24 mouse cellular contexts compared by ENCODE assay signal in the genomic region with DNA sequence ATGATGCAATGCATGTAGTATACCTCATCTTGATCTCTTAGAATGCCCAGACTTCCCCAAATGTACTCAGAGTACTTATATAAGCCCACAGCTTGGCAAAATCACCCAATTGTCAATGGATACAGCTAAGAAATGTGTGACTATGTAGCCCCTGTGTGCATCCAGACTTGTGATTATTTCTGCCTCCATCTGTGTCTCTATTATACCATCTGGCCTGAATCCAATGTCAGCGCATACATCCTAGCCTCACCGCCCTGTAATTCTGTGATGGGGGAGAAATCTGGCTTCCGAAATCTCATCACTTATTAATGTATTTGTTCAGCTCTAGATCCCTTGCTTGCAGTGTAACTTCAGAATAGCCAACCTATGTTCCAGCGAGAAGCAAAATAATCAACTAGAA. TPM values are rescaled to one million over a fixed set of nuclear protein-coding genes. Genes with fewer than 3 reads are reported as not detected.
DNase-seq lines count a peak whose midpoint lies in the region; ATAC-seq and TF ChIP-seq lines count a peak whose summit lies in the region.
"Had no signal": no experiment of that assay in that cellular context is flagged by ENCODE, and none has a peak within 500 bp of the region (broad histone marks: within the 10 kb centered on the region; RNA-seq: fewer than 3 reads in every experiment).

No protein-coding gene starts in this region.

- TF ChIP-seq EP300 in heart, adult 2 months (IDR thresholded peaks at IDR 0.05; ENCODE audit: insufficient read depth, low read depth, low read length): no peak
- no peak for TF ChIP-seq EP300 in lung, postnatal 0 days (IDR thresholded peaks at IDR 0.05)

- H3K79me2 ChIP-seq in heart, adult 2 months (replicated peaks; ENCODE audit: control insufficient read depth, insufficient read depth, low read length): no peaks in the 10 kb centered on the region

- TF ChIP-seq POLR2A in heart, adult 2 months (IDR thresholded peaks at IDR 0.05; ENCODE audit: insufficient read depth, low read depth, low read length): no peak

- no peak overlapping the region for H3K9ac ChIP-seq in forebrain, embryonic 13.5 days
- H3K9ac ChIP-seq in forebrain, embryonic 12.5 days: no peak overlapping the region
- no peak overlapping the region for H3K9ac ChIP-seq in forebrain, embryonic 16.5 days (replicated peaks; ENCODE audit: low read depth, low read length)
- H3K9ac ChIP-seq in forebrain, embryonic 11.5 days (ENCODE audit: low read length): no peak overlapping the region
- no peak overlapping the region for H3K9ac ChIP-seq in heart, adult 2 months (ENCODE audit: low read depth, low read length)
- H3K9ac ChIP-seq in lung, postnatal 0 days (replicated peaks; ENCODE audit: low read depth): no peak overlapping the region
- H3K9ac ChIP-seq: embryonic facial prominence, embryonic 12.5 days had no signal

- intact Hi-C loops in heart, adult 2 months (cut with DNase I): no loop called here

- 84% methylated on average over 4 of the region's 4 CpGs for WGBS in forebrain, embryonic 13.5 days
- WGBS in forebrain, embryonic 12.5 days: 85% methylated on average over 4 of the region's 4 CpGs
- 63% methylated on average over 4 of the region's 4 CpGs for WGBS in forebrain, embryonic 16.5 days
- 95% methylated on average over 4 of the region's 4 CpGs for WGBS in forebrain, embryonic 11.5 days
- WGBS in heart, adult 2 months: 90% methylated on average over 4 of the region's 4 CpGs
- WGBS in lung, postnatal 0 days: 88% methylated on average over 4 of the region's 4 CpGs

- H3K4me3 ChIP-seq in forebrain, embryonic 13.5 days: no peak overlapping the region
- no peak overlapping the region for H3K4me3 ChIP-seq in forebrain, embryonic 12.5 days (replicated peaks)
- H3K4me3 ChIP-seq in forebrain, embryonic 16.5 days (replicated peaks; ENCODE audit: low read length): no peak overlapping the region
- H3K4me3 ChIP-seq in forebrain, embryonic 11.5 days (ENCODE audit: low read depth, low read length): no peak overlapping the region
- no peak overlapping the region for H3K4me3 ChIP-seq in heart, adult 2 months
- H3K4me3 ChIP-seq in lung, postnatal 0 days (ENCODE audit: low read depth, low read length): no peak overlapping the region
- H3K4me3 ChIP-seq: embryonic facial prominence, embryonic 10.5 days; embryonic facial prominence, embryonic 12.5 days had no signal

- no peak for DNase-seq in forebrain, embryonic 11.5 days (ENCODE audit: low spot score)
- DNase-seq in heart, adult 11 months: peak; percentile 62
- no peak for DNase-seq in heart, adult 2 months
- DNase-seq in brain, adult 2 months (ENCODE audit: low read depth, low spot score): peak; percentile 6
- DNase-seq in lung, postnatal 0 days (ENCODE audit: low spot score): no peak
- DNase-seq: adrenal gland, adult 8-10 months; adrenal gland, postnatal 14 days; adrenal gland, postnatal 36 days; B cell, adult 2 months; cerebellum, adult 11-12 months; cerebellum, adult 2 months; cerebellum, adult 9-10 months; cerebellum, postnatal 10 days; cerebellum, postnatal 25 days had no signal

- H3K4me1 ChIP-seq in forebrain, embryonic 13.5 days: no peaks in the 10 kb centered on the region
- no peaks in the 10 kb centered on the region for H3K4me1 ChIP-seq in forebrain, embryonic 12.5 days
- H3K4me1 ChIP-seq in forebrain, embryonic 16.5 days (replicated peaks; ENCODE audit: control insufficient read depth, insufficient read depth, low read length): no peaks in the 10 kb centered on the region
- H3K4me1 ChIP-seq in forebrain, embryonic 11.5 days (replicated peaks; ENCODE audit: control insufficient read depth, insufficient read depth, low read length): no peaks in the 10 kb centered on the region
- H3K4me1 ChIP-seq in heart, adult 2 months (ENCODE audit: control insufficient read depth, insufficient read depth, low read length): peaks cover 5% of the 10 kb centered on the region
- H3K4me1 ChIP-seq in lung, postnatal 0 days (ENCODE audit: insufficient read depth, low read depth, low read length): no peaks in the 10 kb centered on the region
- H3K4me1 ChIP-seq: embryonic facial prominence, embryonic 10.5 days; embryonic facial prominence, embryonic 12.5 days had no signal

- H3K36me3 ChIP-seq in forebrain, embryonic 13.5 days (ENCODE audit: poor library complexity, severe bottlenecking): no peaks in the 10 kb centered on the region
- H3K36me3 ChIP-seq in forebrain, embryonic 12.5 days (replicated peaks): no peaks in the 10 kb centered on the region
- no peaks in the 10 kb centered on the region for H3K36me3 ChIP-seq in forebrain, embryonic 16.5 days (ENCODE audit: control insufficient read depth, insufficient read depth)
- H3K36me3 ChIP-seq in forebrain, embryonic 11.5 days (ENCODE audit: control insufficient read depth, insufficient read depth, low read length): no peaks in the 10 kb centered on the region
- H3K36me3 ChIP-seq in heart, adult 2 months (ENCODE audit: control insufficient read depth, insufficient read depth, low read length): no peaks in the 10 kb centered on the region
- H3K36me3 ChIP-seq in lung, postnatal 0 days (ENCODE audit: insufficient read depth, low read length): no peaks in the 10 kb centered on the region
- H3K36me3 ChIP-seq: embryonic facial prominence, embryonic 10.5 days; embryonic facial prominence, embryonic 12.5 days; G1E had no signal

- no peaks in the 10 kb centered on the region for H3K27me3 ChIP-seq in forebrain, embryonic 13.5 days
- H3K27me3 ChIP-seq in forebrain, embryonic 12.5 days: no peaks in the 10 kb centered on the region
- H3K27me3 ChIP-seq in forebrain, embryonic 16.5 days (replicated peaks; ENCODE audit: control insufficient read depth, insufficient read depth, low read length): no peaks in the 10 kb centered on the region
- H3K27me3 ChIP-seq in forebrain, embryonic 11.5 days (ENCODE audit: control insufficient read depth, insufficient read depth, low read length): no peaks in the 10 kb centered on the region
- H3K27me3 ChIP-seq in heart, adult 2 months (ENCODE audit: control insufficient read depth, insufficient read depth, low read length): no peaks in the 10 kb centered on the region
- no peaks in the 10 kb centered on the region for H3K27me3 ChIP-seq in lung, postnatal 0 days (replicated peaks; ENCODE audit: insufficient read depth, low read length)
- H3K27me3 ChIP-seq: embryonic facial prominence, embryonic 12.5 days had no signal

- TF ChIP-seq CTCF in heart, adult 2 months (IDR thresholded peaks at IDR 0.05): no peak
- TF ChIP-seq CTCF in lung, postnatal 0 days (IDR thresholded peaks at IDR 0.05): no peak

- no peaks in the 10 kb centered on the region for H3K9me3 ChIP-seq in forebrain, embryonic 13.5 days (replicated peaks)
- H3K9me3 ChIP-seq in forebrain, embryonic 12.5 days: no peaks in the 10 kb centered on the region
- no peaks in the 10 kb centered on the region for H3K9me3 ChIP-seq in forebrain, embryonic 16.5 days (ENCODE audit: control insufficient read depth, low read length)
- no peaks in the 10 kb centered on the region for H3K9me3 ChIP-seq in forebrain, embryonic 11.5 days (ENCODE audit: control insufficient read depth, low read length)
- H3K9me3 ChIP-seq in lung, postnatal 0 days (ENCODE audit: low read length): no peaks in the 10 kb centered on the region
- H3K9me3 ChIP-seq: embryonic facial prominence, embryonic 10.5 days; embryonic facial prominence, embryonic 12.5 days had no signal

- ATAC-seq in forebrain, embryonic 13.5 days: no peak
- no peak for ATAC-seq in forebrain, embryonic 12.5 days (ENCODE audit: low FRiP score)
- peak; percentile 40; the same call in 1 of the 2 replicates for ATAC-seq in forebrain, embryonic 16.5 days
- no peak for ATAC-seq in forebrain, embryonic 11.5 days (replicated peaks; ENCODE audit: low FRiP score)
- no peak for ATAC-seq in lung, postnatal 0 days
- ATAC-seq: activated CD4-positive, CD25-positive, alpha-beta regulatory T cell, adult 4 months; CD4-positive, CD25-positive, alpha-beta regulatory T cell, adult 4 months; Patski had no signal

- 0 out of 2 replicates have a peak overlapping the region, but pooled peaks have one; percentile 12 for H3K27ac ChIP-seq in forebrain, embryonic 13.5 days
- H3K27ac ChIP-seq in forebrain, embryonic 12.5 days: no peak overlapping the region
- no peak overlapping the region for H3K27ac ChIP-seq in forebrain, embryonic 16.5 days (ENCODE audit: low read length)
- no peak overlapping the region for H3K27ac ChIP-seq in forebrain, embryonic 11.5 days (ENCODE audit: low read depth, low read length)
- no peak overlapping the region for H3K27ac ChIP-seq in heart, adult 2 months
- no peak overlapping the region for H3K27ac ChIP-seq in lung, postnatal 0 days (ENCODE audit: low read length)
- H3K27ac ChIP-seq: embryonic facial prominence, embryonic 10.5 days; embryonic facial prominence, embryonic 12.5 days had no signal

- no peak overlapping the region for H3K4me2 ChIP-seq in forebrain, embryonic 13.5 days
- H3K4me2 ChIP-seq in forebrain, embryonic 12.5 days: no peak overlapping the region
- no peak overlapping the region for H3K4me2 ChIP-seq in forebrain, embryonic 16.5 days (ENCODE audit: low read length)
- H3K4me2 ChIP-seq in forebrain, embryonic 11.5 days (ENCODE audit: low read depth, low read length, severe bottlenecking): no peak overlapping the region
- H3K4me2 ChIP-seq in lung, postnatal 0 days (replicated peaks; ENCODE audit: low read depth, low read length): no peak overlapping the region
- H3K4me2 ChIP-seq: embryonic facial prominence, embryonic 12.5 days had no signal

RNA-seq across cellular contexts. Expression of a gene that starts 50.9 kb away (rescaled TPM):
- 47.7 and 54.3 TPM in 2 replicates for polyA plus RNA-seq in forebrain, embryonic 13.5 days (2015; fragmentation: Nextera tagmentation; extraction: Ambion mirVana)
- 58.3 and 65.1 TPM in 2 replicates for polyA plus RNA-seq in forebrain, embryonic 12.5 days (2016; fragmentation: Nextera tagmentation; extraction: Ambion mirVana)
- polyA plus RNA-seq in forebrain, embryonic 16.5 days (2015; fragmentation: Nextera tagmentation; extraction: Ambion mirVana): 52.7 and 59.4 TPM in 2 replicates
- 48.7 and 60.9 TPM in 2 replicates for polyA plus RNA-seq in forebrain, embryonic 11.5 days (2014; fragmentation: Nextera tagmentation; extraction: Ambion mirVana)
- 10 to 100 TPM in 1 of 2 experiments, 1 to 10 TPM in 1; 7.3 to 10.2 TPM for total RNA-seq in heart, adult 2 months (2021)
- polyA plus RNA-seq in heart, adult 2 months (2012; rRNA removed): 6.8 and 9.1 TPM in 2 replicates
- polyA plus RNA-seq in lung, postnatal 0 days (2015; fragmentation: Nextera tagmentation; extraction: Ambion mirVana): 14.6 and 15.4 TPM in 2 replicates
- total RNA-seq: CH12.LX had no signal
- polyA plus RNA-seq: activated CD4-positive, CD25-positive, alpha-beta regulatory T cell, adult 4 months; CD4-positive, CD25-positive, alpha-beta regulatory T cell, adult 4 months; G1E had no signal

Comparison
In these comparisons a context has a peak if more than half of its experiments do, and no peak if none do; other contexts are left out.
1. DNase-seq: peak in heart, adult 11 months (single experiment) and brain, adult 2 months (single experiment); none in forebrain, embryonic 11.5 days (single experiment), heart, adult 2 months (0 of 2) and lung, postnatal 0 days (single experiment).